Mouse (Mus musculus): ENCODE measurements at regions not wholly inside any gene's neighbourhood (a gene's known extent, or its start where the extent isn't known, plus 50 kb on each side); places are given as distances from the start of the nearest gene placed in this dataset.

DNA sequence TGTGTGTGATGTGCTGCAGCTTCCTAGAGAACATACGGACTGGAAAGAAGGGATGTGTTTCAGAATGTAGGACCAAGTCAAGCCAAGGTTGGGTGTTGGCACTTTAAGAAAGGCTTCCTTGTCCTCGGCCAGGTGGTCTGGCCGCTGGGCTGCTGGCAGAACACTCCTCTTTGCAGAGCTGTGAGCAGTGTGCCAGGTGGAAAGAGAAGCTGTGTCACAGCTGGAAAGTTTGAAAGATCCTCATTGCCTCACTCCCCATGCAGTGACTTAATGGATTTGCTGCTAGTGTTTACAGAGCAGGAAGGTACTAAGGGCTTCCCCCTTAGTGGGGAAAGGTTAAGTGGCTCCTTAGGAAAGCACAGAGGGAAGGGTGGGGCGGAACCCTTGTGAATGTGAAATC, 269.2 kb upstream of the Ptger4 start:
- H3K27me3 ChIP-seq: no peaks in the 10 kb centered on the region
- ATAC-seq (ENCODE audit: insufficient number of reproducible peaks, insufficient read depth, low FRiP score, low TSS enrichment): no peak
- H3K36me3 ChIP-seq: no peaks in the 10 kb centered on the region
- no peaks in the 10 kb centered on the region for H3K9me3 ChIP-seq
- H3K4me1 ChIP-seq: no peaks in the 10 kb centered on the region
- no peak overlapping the region for H3K9ac ChIP-seq
- WGBS: 55% methylated on average over 4 of the region's 4 CpGs
- no peak overlapping the region for H3K27ac ChIP-seq
- H3K4me2 ChIP-seq (replicated peaks): no peak overlapping the region
- no peak overlapping the region for H3K4me3 ChIP-seq

DNA sequence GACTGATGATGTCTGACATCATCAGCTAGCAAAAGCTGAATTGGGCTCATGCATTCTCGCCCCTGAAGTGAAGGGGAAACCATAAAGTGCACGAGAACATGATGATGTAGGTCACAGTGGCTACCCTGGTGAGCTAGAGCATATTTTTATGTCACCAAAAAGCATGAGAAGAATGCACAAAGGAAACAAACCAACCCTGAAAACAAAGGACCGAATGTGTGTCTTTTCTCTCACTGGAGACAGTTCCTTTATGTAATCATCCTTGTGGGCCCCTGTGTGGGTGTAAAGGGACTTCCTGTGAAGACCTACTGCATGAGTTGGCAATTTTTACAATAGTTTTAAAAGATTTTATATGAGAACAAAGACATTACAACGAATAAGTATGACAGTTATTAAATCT, 270.2 kb upstream of the Ptger4 start:
- WGBS: 61% methylated on average over 4 of the region's 4 CpGs
- ATAC-seq (ENCODE audit: insufficient number of reproducible peaks, insufficient read depth, low FRiP score, low TSS enrichment): no peak
- Histone ChIP-seq H3K9me3 (no peaks in the 10 kb centered on the region), H3K4me1 (no peaks in the 10 kb centered on the region), H3K27me3 (no peaks in the 10 kb centered on the region), H3K9ac (no peak overlapping the region), H3K4me2 (replicated peaks) (no peak overlapping the region), H3K27ac (no peak overlapping the region), H3K4me3 (no peak overlapping the region), H3K36me3 (no peaks in the 10 kb centered on the region)

DNA sequence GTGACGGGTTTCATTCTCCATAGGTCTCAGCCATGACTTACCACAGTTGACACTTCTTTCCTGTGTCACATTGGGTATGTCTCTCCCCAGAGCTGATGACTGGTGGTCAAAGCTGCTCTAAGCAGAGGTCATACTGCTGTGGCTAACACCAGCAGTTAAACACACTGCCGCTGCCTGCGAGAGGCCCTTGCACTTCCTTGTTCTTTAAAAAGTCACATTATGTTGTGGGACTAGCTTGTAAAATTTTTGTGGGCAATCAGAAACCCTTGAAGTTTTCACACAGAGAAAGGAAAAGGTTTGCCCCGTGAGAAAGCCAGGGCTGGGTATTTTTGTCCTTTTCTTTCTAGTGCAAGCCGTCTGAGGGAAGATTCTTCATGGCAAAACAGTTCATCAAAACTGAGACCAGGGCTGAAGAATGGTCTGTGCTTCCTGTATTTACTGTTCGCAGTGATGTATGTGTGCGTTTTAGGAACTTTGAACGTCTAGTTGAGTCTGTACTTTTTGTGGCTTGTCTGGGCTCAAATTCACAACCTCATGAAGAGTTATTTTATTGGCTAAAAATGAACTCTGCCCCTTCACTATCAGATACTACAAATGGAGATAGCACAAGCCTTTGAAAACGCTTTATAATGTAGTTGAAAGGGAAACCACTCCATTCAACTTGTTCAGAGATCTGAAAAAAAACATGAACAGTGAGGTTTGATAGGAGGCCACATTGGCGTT, 273.4 kb upstream of the Ptger4 start:
- 80% methylated on average over 10 of the region's 10 CpGs for WGBS
- no peak for ATAC-seq (ENCODE audit: insufficient number of reproducible peaks, insufficient read depth, low FRiP score, low TSS enrichment)
- H3K9me3 ChIP-seq: no peaks in the 10 kb centered on the region
- no peak overlapping the region for H3K4me3 ChIP-seq
- H3K4me2 ChIP-seq (replicated peaks): no peak overlapping the region
- H3K27me3 ChIP-seq: no peaks in the 10 kb centered on the region
- H3K9ac ChIP-seq: no peak overlapping the region
- no peaks in the 10 kb centered on the region for H3K4me1 ChIP-seq
- no peak overlapping the region for H3K27ac ChIP-seq
- no peaks in the 10 kb centered on the region for H3K36me3 ChIP-seq

DNA sequence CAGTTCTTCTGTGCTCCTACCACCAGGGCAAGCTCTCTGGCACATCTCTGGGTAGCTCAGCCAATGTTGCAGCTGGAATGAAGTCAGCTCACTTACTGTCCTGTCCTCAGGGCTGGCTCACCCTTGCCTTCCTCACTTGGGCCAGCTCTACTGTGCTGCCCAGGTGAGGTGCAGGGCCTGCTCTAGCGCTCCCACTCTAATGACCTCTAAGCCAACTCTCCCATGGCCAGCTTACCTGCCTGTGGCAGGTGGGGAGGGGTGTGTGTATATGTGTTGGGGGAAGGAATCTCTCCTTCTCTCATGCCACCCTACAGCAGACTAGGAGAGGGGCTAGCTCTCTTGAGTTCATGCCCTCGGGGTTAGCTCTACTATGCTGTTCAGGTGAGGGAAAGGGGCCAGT, 275.6 kb upstream of the Ptger4 start:
- H3K4me2 ChIP-seq (replicated peaks): no peak overlapping the region
- H3K4me3 ChIP-seq: no peak overlapping the region
- no peak overlapping the region for H3K27ac ChIP-seq
- WGBS: 85% methylated on average over 2 of the region's 2 CpGs
- no peaks in the 10 kb centered on the region for H3K4me1 ChIP-seq
- H3K27me3 ChIP-seq: no peaks in the 10 kb centered on the region
- H3K9me3 ChIP-seq: no peaks in the 10 kb centered on the region
- ATAC-seq (ENCODE audit: insufficient number of reproducible peaks, insufficient read depth, low FRiP score, low TSS enrichment): no peak
- H3K36me3 ChIP-seq: no peaks in the 10 kb centered on the region
- H3K9ac ChIP-seq: no peak overlapping the region

DNA sequence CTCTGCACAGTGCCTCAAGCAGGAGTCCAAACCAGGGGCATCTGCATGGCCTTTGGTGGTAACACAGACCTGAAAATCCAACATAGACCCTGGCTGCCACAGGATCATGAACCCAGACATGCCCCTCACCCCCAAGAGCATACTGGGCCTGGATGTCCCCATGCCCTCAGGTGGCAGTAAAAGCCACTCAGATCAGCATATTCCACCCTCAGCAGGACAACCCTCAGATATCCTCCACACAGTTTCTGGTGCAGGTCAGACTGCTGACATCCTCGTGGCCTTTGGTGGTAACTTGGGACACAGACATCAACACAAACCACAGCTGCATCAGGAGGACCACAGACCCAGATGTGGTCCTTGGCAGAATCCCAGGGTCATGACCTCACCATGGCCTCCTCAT, 276.0 kb upstream of the Ptger4 start:
- 86% methylated on average over 1 of the region's 1 CpGs for WGBS
- Histone ChIP-seq H3K27me3 (no peaks in the 10 kb centered on the region), H3K4me2 (replicated peaks) (no peak overlapping the region), H3K27ac (no peak overlapping the region), H3K4me1 (no peaks in the 10 kb centered on the region), H3K4me3 (no peak overlapping the region), H3K9ac (no peak overlapping the region), H3K9me3 (no peaks in the 10 kb centered on the region), H3K36me3 (no peaks in the 10 kb centered on the region)
- ATAC-seq (ENCODE audit: insufficient number of reproducible peaks, insufficient read depth, low FRiP score, low TSS enrichment): no peak

DNA sequence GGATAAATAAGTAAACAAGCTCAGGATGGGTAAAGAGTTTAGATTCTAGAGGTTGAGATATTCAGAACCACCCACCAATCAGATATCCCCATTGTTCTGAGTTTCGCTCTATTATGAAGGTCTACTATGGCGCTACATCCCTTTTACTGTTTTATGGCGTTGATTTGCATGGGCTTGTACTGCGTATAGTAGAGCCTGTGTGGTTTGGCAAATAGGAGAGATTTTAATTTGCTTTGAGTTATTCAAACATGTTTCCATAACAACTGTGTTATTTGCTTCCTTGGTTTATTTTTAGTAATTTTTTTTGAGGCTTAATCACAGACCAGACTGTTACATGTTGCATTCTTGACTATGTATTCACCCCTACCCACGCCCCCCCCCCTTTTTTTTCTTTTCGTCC, 284.6 kb upstream of the Ptger4 start:
- Histone ChIP-seq H3K4me2 (replicated peaks) (no peak overlapping the region), H3K36me3 (no peaks in the 10 kb centered on the region), H3K9me3 (no peaks in the 10 kb centered on the region), H3K27me3 (no peaks in the 10 kb centered on the region), H3K9ac (no peak overlapping the region), H3K4me3 (no peak overlapping the region), H3K27ac (no peak overlapping the region), H3K4me1 (no peaks in the 10 kb centered on the region)
- no peak for ATAC-seq (ENCODE audit: insufficient number of reproducible peaks, insufficient read depth, low FRiP score, low TSS enrichment)
- 88% methylated on average over 6 of the region's 6 CpGs for WGBS

DNA sequence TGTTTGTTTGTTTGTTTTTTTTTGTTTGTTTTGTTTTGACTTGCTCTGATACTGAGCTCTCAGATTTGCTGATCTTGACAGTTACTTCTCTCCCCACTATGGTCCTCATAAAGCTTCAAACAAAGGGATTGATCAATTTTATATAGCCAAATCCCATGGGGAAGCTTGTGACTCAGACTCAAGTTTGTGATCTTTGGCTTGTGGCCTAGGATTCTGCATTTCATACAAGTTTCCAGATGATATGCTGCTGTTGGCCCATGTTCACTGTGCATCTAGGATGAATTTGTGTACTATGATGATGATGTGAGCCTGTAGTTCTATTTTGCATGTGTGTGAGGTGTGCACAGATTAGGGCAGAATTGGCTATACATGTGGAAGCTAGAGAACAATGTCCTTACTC, 289.7 kb upstream of the Ptger4 start:
- no peak for ATAC-seq (ENCODE audit: insufficient number of reproducible peaks, insufficient read depth, low FRiP score, low TSS enrichment)
- H3K9me3 ChIP-seq: no peaks in the 10 kb centered on the region
- H3K27me3 ChIP-seq: no peaks in the 10 kb centered on the region
- H3K36me3 ChIP-seq: no peaks in the 10 kb centered on the region
- no peaks in the 10 kb centered on the region for H3K4me1 ChIP-seq
- H3K4me3 ChIP-seq: no peak overlapping the region
- no peak overlapping the region for H3K9ac ChIP-seq
- H3K4me2 ChIP-seq (replicated peaks): no peak overlapping the region
- no peak overlapping the region for H3K27ac ChIP-seq

DNA sequence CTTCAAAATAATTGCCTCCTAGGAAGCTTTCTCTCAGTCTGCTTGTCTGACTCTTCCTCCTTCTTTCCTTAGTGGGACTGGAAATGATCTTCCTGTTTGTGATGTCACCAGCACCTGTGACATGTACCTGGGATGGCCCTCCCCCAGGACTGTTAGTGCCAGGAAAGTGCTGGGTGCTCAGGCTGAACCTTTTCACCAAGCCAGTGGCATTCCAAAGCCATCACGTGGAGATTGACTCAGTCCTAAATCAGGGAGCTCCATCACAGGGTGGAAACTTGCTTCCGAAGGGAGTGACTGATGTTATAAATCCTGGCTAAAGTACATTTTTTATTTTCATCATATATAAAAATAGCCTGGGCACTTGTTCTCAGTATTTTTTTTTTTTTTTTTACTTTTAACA, 293.4 kb upstream of the Ptger4 start:
- no peak for ATAC-seq (ENCODE audit: insufficient number of reproducible peaks, insufficient read depth, low FRiP score, low TSS enrichment)
- 76% methylated on average over 2 of the region's 2 CpGs for WGBS
- Histone ChIP-seq H3K4me3 (no peak overlapping the region), H3K27me3 (no peaks in the 10 kb centered on the region), H3K4me2 (replicated peaks) (no peak overlapping the region), H3K9me3 (no peaks in the 10 kb centered on the region), H3K4me1 (no peaks in the 10 kb centered on the region), H3K27ac (no peak overlapping the region), H3K36me3 (no peaks in the 10 kb centered on the region), H3K9ac (no peak overlapping the region)

DNA sequence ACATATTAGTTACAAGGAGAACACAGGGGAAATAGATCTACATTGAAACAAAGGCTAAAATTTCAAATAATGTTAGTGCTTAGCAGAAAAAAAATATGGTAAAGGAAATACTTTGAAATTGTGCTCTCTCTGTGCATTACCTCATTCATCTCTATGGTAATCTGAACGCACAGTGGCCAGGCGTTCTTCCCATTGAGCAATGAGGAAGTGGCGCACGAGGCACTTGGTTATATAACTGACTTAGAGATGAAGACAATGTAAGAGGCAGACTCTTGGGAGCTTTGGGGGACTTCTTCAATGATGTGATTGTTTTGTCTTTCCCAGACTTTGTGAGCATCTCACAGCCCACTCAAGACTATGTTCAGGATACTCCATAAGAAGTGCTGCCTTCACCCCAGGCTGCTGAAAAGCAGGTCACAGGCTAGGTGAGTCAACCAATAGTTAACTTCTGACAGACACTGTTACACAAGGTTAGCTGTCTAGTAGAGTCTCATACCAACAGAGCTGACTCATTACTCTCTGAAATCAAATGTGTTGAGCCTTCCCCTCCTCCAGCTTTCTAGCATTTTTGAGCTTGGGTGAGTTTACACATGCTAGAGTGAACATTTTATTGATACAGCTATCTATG, 295.4 kb upstream of the Ptger4 start:
- Histone ChIP-seq H3K4me1 (no peaks in the 10 kb centered on the region), H3K27me3 (no peaks in the 10 kb centered on the region)
- no peak for ATAC-seq (ENCODE audit: insufficient number of reproducible peaks, insufficient read depth, low FRiP score, low TSS enrichment)

DNA sequence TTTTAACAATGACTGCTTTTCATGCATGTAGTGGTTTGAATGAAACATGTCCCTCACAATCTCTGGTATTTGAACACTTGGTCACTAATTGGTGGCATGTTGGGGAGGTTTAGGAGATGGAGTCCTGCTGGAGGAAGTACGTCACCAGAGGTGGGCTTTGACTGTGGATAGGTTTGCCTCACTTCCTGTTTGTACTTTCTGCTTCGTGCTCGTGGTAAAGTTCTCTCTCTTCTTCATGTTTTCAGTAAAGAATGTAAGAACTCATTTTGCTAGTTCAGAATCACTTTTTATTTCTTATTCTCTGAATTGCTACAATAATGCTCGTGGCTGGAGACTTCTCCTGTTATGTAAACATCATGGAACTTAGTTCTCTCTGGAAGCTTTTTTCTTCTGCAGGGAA, 310.5 kb upstream of the Ptger4 start:
- no peak overlapping the region for H3K27ac ChIP-seq
- no peak for ATAC-seq (ENCODE audit: insufficient number of reproducible peaks, insufficient read depth, low FRiP score, low TSS enrichment)
- H3K27me3 ChIP-seq: no peaks in the 10 kb centered on the region
- H3K4me1 ChIP-seq: no peaks in the 10 kb centered on the region
- H3K4me2 ChIP-seq (replicated peaks): no peak overlapping the region
- H3K9ac ChIP-seq: no peak overlapping the region
- WGBS: 69% methylated on average over 4 of the region's 4 CpGs
- no peak overlapping the region for H3K4me3 ChIP-seq
- H3K36me3 ChIP-seq: no peaks in the 10 kb centered on the region
- 0 out of 2 replicates have a peak, but pooled peaks cover 3% of the 10 kb centered on the region for H3K9me3 ChIP-seq

More for the DNA sequence above, 295.4 kb upstream of the Ptger4 start:
- H3K9ac ChIP-seq: no peak overlapping the region
- no peak overlapping the region for H3K27ac ChIP-seq
- H3K36me3 ChIP-seq: no peaks in the 10 kb centered on the region
- 84% methylated on average over 4 of the region's 4 CpGs for WGBS
- H3K4me2 ChIP-seq (replicated peaks): no peak overlapping the region
- H3K4me3 ChIP-seq: no peak overlapping the region
- no peaks in the 10 kb centered on the region for H3K9me3 ChIP-seq

DNA sequence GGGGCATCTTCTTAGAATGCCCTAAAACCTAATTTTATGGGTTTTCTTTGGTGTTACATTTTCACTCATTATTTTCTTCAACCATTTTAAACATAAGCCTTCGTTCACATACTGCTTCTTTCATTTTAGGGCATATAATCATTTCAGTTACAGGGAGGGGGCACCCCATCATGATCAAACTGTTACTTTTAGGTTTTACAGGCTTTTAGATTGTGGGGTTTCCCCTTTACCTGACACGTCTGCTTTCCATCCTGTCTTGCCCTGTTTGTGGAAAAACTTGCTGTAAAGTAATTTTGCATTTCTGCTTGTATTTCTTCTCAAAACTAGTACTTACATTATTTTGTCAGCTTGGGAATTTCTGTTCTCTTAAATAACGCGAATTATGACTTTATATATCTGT, 310.9 kb upstream of the Ptger4 start:
- Histone ChIP-seq H3K4me3 (no peak overlapping the region), H3K9ac (no peak overlapping the region), H3K27me3 (no peaks in the 10 kb centered on the region), H3K9me3 (0 out of 2 replicates have a peak, but pooled peaks cover 3% of the 10 kb centered on the region), H3K4me2 (replicated peaks) (no peak overlapping the region), H3K27ac (no peak overlapping the region), H3K36me3 (no peaks in the 10 kb centered on the region), H3K4me1 (no peaks in the 10 kb centered on the region)
- no peak for ATAC-seq (ENCODE audit: insufficient number of reproducible peaks, insufficient read depth, low FRiP score, low TSS enrichment)
- 84% methylated on average over 4 of the region's 4 CpGs for WGBS

DNA sequence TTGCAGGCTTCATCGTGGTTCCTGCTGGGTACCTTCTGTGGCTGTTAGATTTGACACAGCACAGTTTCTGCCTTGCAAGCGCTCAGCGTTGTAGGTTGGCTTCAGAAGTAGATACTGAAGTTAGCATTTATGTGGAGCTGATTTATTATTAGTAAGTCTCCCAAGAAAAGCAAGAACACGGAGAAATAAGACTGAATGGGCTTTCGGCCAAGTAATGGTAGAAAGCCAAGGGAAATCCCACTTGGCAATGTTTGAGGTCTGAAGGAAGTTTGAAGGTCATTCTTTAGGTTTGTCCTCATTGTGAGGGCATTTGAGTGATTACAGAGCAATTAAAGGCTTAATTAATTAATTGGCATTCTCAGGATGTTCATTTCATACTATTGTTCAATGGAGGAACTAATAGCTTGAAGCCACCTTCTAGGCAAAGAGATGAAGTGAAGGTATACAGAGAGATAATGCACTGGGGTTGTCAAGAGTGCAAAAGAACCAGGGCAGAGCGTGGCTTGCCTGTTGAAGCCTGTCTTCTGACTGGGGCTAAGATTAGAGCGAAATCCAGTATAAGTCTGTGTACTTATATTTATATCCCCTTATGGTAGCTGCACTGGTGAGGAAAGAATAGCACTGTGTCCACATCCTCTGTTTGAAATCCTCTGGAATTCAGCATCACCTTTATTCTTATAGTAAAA, 311.5 kb upstream of the Ptger4 start:
- 81% methylated on average over 7 of the region's 7 CpGs for WGBS
- no peak overlapping the region for H3K4me2 ChIP-seq (replicated peaks)
- no peak for ATAC-seq (ENCODE audit: insufficient number of reproducible peaks, insufficient read depth, low FRiP score, low TSS enrichment)
- H3K9ac ChIP-seq: no peak overlapping the region
- no peaks in the 10 kb centered on the region for H3K36me3 ChIP-seq
- H3K4me1 ChIP-seq: no peaks in the 10 kb centered on the region
- no peak overlapping the region for H3K27ac ChIP-seq
- H3K9me3 ChIP-seq: 0 out of 2 replicates have a peak, but pooled peaks cover 3% of the 10 kb centered on the region
- no peaks in the 10 kb centered on the region for H3K27me3 ChIP-seq
- H3K4me3 ChIP-seq: no peak overlapping the region
